Mouse (Mus musculus): ENCODE measurements around the gene Nfic. TPM values are rescaled to one million over a fixed set of nuclear protein-coding genes. Genes with fewer than 3 reads are reported as not detected.
A peak's percentile ranks its signal among the peaks of the same experiment; 100 is the strongest.

The Nfic gene
- polyA plus RNA-seq, 1 experiment from 2014 or later: 16.6 TPM

- Histone ChIP-seq H3K36me3 (ENCODE audit: control insufficient read depth, insufficient read depth, low read length) (peaks cover 26% of the 10 kb centered on the region), H3K4me1 (ENCODE audit: control insufficient read depth, insufficient read depth, low read length) (peaks cover 18% of the 10 kb centered on the region), H3K4me2 (ENCODE audit: low read length) (peak within 1 kb of the TSS; percentile 91), H3K9me3 (replicated peaks; ENCODE audit: control insufficient read depth, low read length) (no peaks in the 10 kb centered on the region), H3K4me3 (ENCODE audit: low read depth, low read length) (peak within 1 kb of the TSS; percentile 78), H3K27me3 (replicated peaks; ENCODE audit: control insufficient read depth, insufficient read depth, low read length) (no peaks in the 10 kb centered on the region), H3K9ac (ENCODE audit: low read length) (peak within 1 kb of the TSS; percentile 94), H3K27ac (ENCODE audit: low read depth, low read length) (peak within 1 kb of the TSS; percentile 76)
- DNase-seq (ENCODE audit: low spot score) (no peak), ATAC-seq (peak; percentile 77)
- WGBS: under 1% methylated on average over 53 of the region's 59 CpGs
Observed at GRCm38 (mm10) chr10:81377793-81378552, 77.5 kb downstream of the Nfic start, which contains the start of gene Fzr1. Gene Fzr1, minus strand, starts transcription at chr10:81378516.

GRCm38 (mm10) chr10:81377362-81377664, 78.1 kb downstream of the Nfic start:
- ATAC-seq (no peak), DNase-seq (ENCODE audit: low spot score) (no peak)
- no peaks in the 10 kb centered on the region for H3K9me3 ChIP-seq (replicated peaks; ENCODE audit: control insufficient read depth, low read length)
- H3K4me3 ChIP-seq (ENCODE audit: low read depth, low read length): peak overlapping the region; percentile 78
- H3K27ac ChIP-seq (ENCODE audit: low read depth, low read length): no peak overlapping the region
- no peaks in the 10 kb centered on the region for H3K27me3 ChIP-seq (replicated peaks; ENCODE audit: control insufficient read depth, insufficient read depth, low read length)
- WGBS: 69% methylated on average over 2 of the region's 2 CpGs
- H3K4me1 ChIP-seq (ENCODE audit: control insufficient read depth, insufficient read depth, low read length): peaks cover 18% of the 10 kb centered on the region
- peaks cover 32% of the 10 kb centered on the region for H3K36me3 ChIP-seq (ENCODE audit: control insufficient read depth, insufficient read depth, low read length)
- H3K4me2 ChIP-seq (ENCODE audit: low read length): peak overlapping the region; percentile 91
- peak overlapping the region; percentile 94 for H3K9ac ChIP-seq (ENCODE audit: low read length)

GRCm38 (mm10) chr10:81376561-81377361, 78.7 kb downstream of the Nfic start:
- Histone ChIP-seq H3K27me3 (replicated peaks; ENCODE audit: control insufficient read depth, insufficient read depth, low read length) (no peaks in the 10 kb centered on the region), H3K27ac (ENCODE audit: low read depth, low read length) (no peak overlapping the region), H3K4me3 (ENCODE audit: low read depth, low read length) (peak overlapping the region; percentile 78), H3K4me2 (ENCODE audit: low read length) (peak overlapping the region; percentile 91), H3K4me1 (ENCODE audit: control insufficient read depth, insufficient read depth, low read length) (peaks cover 18% of the 10 kb centered on the region), H3K9ac (ENCODE audit: low read length) (peak overlapping the region; percentile 94), H3K36me3 (ENCODE audit: control insufficient read depth, insufficient read depth, low read length) (peaks cover 33% of the 10 kb centered on the region), H3K9me3 (replicated peaks; ENCODE audit: control insufficient read depth, low read length) (no peaks in the 10 kb centered on the region)
- DNase-seq (ENCODE audit: low spot score) (no peak), ATAC-seq (no peak)
- WGBS: 50% methylated on average over 6 of the region's 6 CpGs

GRCm38 (mm10) chr10:81375322-81375721, 80.1 kb downstream of the Nfic start:
- DNase-seq (ENCODE audit: low spot score) (no peak), ATAC-seq (no peak)
- H3K9me3 ChIP-seq (replicated peaks; ENCODE audit: control insufficient read depth, low read length): no peaks in the 10 kb centered on the region
- H3K4me2 ChIP-seq (ENCODE audit: low read length): no peak overlapping the region
- peaks cover 18% of the 10 kb centered on the region for H3K4me1 ChIP-seq (ENCODE audit: control insufficient read depth, insufficient read depth, low read length)
- H3K27ac ChIP-seq (ENCODE audit: low read depth, low read length): no peak overlapping the region
- no peak overlapping the region for H3K4me3 ChIP-seq (ENCODE audit: low read depth, low read length)
- peaks cover 47% of the 10 kb centered on the region for H3K36me3 ChIP-seq (ENCODE audit: control insufficient read depth, insufficient read depth, low read length)
- 96% methylated on average over 10 of the region's 10 CpGs for WGBS
- no peak overlapping the region for H3K9ac ChIP-seq (ENCODE audit: low read length)
- no peaks in the 10 kb centered on the region for H3K27me3 ChIP-seq (replicated peaks; ENCODE audit: control insufficient read depth, insufficient read depth, low read length)

- peaks cover 16% of the 10 kb centered on the region for H3K4me1 ChIP-seq (ENCODE audit: control insufficient read depth, insufficient read depth, low read length)
- H3K27me3 ChIP-seq (replicated peaks; ENCODE audit: control insufficient read depth, insufficient read depth, low read length): peaks cover 27% of the 10 kb centered on the region
- H3K4me3 ChIP-seq (ENCODE audit: low read depth, low read length): no peak overlapping the region
- no peak overlapping the region for H3K4me2 ChIP-seq (ENCODE audit: low read length)
- ATAC-seq (no peak), DNase-seq (ENCODE audit: low spot score) (no peak)
- H3K9me3 ChIP-seq (replicated peaks; ENCODE audit: control insufficient read depth, low read length): no peaks in the 10 kb centered on the region
- no peak overlapping the region for H3K9ac ChIP-seq (ENCODE audit: low read length)
- 80% methylated on average over 6 of the region's 6 CpGs for WGBS
- H3K27ac ChIP-seq (ENCODE audit: low read depth, low read length): no peak overlapping the region
- peaks cover 62% of the 10 kb centered on the region for H3K36me3 ChIP-seq (ENCODE audit: control insufficient read depth, insufficient read depth, low read length)
Observed at GRCm38 (mm10) chr10:81367207-81367495, 88.3 kb downstream of the Nfic start.

- H3K9ac ChIP-seq (ENCODE audit: low read length): no peak overlapping the region
- DNase-seq (ENCODE audit: low spot score): no peak
- ATAC-seq: no peak
- H3K36me3 ChIP-seq (ENCODE audit: control insufficient read depth, insufficient read depth, low read length): peaks cover 61% of the 10 kb centered on the region
- WGBS: 82% methylated on average over 6 of the region's 6 CpGs
- no peak overlapping the region for H3K4me3 ChIP-seq (ENCODE audit: low read depth, low read length)
- no peak overlapping the region for H3K4me2 ChIP-seq (ENCODE audit: low read length)
- H3K9me3 ChIP-seq (replicated peaks; ENCODE audit: control insufficient read depth, low read length): no peaks in the 10 kb centered on the region
- peaks cover 27% of the 10 kb centered on the region for H3K27me3 ChIP-seq (replicated peaks; ENCODE audit: control insufficient read depth, insufficient read depth, low read length)
- H3K4me1 ChIP-seq (ENCODE audit: control insufficient read depth, insufficient read depth, low read length): peaks cover 16% of the 10 kb centered on the region
- H3K27ac ChIP-seq (ENCODE audit: low read depth, low read length): no peak overlapping the region
Observed at GRCm38 (mm10) chr10:81366477-81367206, 88.8 kb downstream of the Nfic start.

- Histone ChIP-seq H3K4me2 (ENCODE audit: low read length) (peak within 1 kb of the TSS; percentile 47), H3K4me1 (ENCODE audit: control insufficient read depth, insufficient read depth, low read length) (peaks cover 16% of the 10 kb centered on the region), H3K36me3 (ENCODE audit: control insufficient read depth, insufficient read depth, low read length) (peaks cover 53% of the 10 kb centered on the region), H3K4me3 (ENCODE audit: low read depth, low read length) (peak within 1 kb of the TSS; percentile 18), H3K27me3 (replicated peaks; ENCODE audit: control insufficient read depth, insufficient read depth, low read length) (peaks cover 27% of the 10 kb centered on the region), H3K27ac (ENCODE audit: low read depth, low read length) (no peak within 1 kb of the TSS), H3K9ac (ENCODE audit: low read length) (no peak within 1 kb of the TSS), H3K9me3 (replicated peaks; ENCODE audit: control insufficient read depth, low read length) (no peaks in the 10 kb centered on the region)
- WGBS: 13% methylated on average over 12 of the region's 12 CpGs
- DNase-seq (ENCODE audit: low spot score) (no peak), ATAC-seq (peak; percentile 11; the same call in 1 of the 2 replicates)
Observed at GRCm38 (mm10) chr10:81365672-81366476, 89.6 kb downstream of the Nfic start, which contains the start of gene 4930404N11Rik. Gene 4930404N11Rik, minus strand, starts transcription at chr10:81365816.

- Histone ChIP-seq H3K36me3 (ENCODE audit: control insufficient read depth, insufficient read depth, low read length) (peaks cover 45% of the 10 kb centered on the region), H3K9me3 (replicated peaks; ENCODE audit: control insufficient read depth, low read length) (no peaks in the 10 kb centered on the region), H3K27me3 (replicated peaks; ENCODE audit: control insufficient read depth, insufficient read depth, low read length) (peaks cover 27% of the 10 kb centered on the region), H3K27ac (ENCODE audit: low read depth, low read length) (no peak overlapping the region), H3K4me3 (ENCODE audit: low read depth, low read length) (no peak overlapping the region), H3K4me1 (ENCODE audit: control insufficient read depth, insufficient read depth, low read length) (peaks cover 16% of the 10 kb centered on the region), H3K9ac (ENCODE audit: low read length) (no peak overlapping the region), H3K4me2 (ENCODE audit: low read length) (no peak overlapping the region; the same call in 1 of the 2 replicates)
- WGBS: 24% methylated on average over 4 of the region's 4 CpGs
- peak; percentile 14; the same call in 1 of the 2 replicates for ATAC-seq
- no peak for DNase-seq (ENCODE audit: low spot score)
Observed at GRCm38 (mm10) chr10:81365073-81365472, 90.4 kb downstream of the Nfic start.

All from forebrain, embryonic 14.5 days (tissue).